In the genomic region with DNA sequence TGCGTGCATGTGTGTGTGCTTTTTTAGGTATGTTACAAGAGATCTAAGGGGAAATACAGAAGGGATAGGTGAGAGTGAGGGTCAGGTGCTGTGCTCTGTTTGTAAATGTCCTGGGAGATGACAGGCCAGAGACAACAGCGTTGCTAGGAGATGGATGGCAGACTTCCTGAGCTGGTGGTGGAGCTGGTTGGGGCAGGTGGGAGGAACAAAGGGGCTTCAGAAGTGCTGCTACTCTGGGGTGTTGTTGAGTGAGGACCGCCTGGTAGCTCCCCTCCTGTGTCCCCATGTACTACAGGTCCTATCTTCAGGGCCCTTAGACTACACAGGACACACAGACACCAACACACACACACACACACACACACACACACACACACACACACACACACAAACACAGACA, we compare ENCODE assay signal across 20 mouse cellular contexts. TPM values are rescaled to one million over a fixed set of nuclear protein-coding genes. Genes with fewer than 3 reads are reported as not detected.
DNase-seq lines count a peak whose midpoint lies in the region; ATAC-seq and TF ChIP-seq lines count a peak whose summit lies in the region.
"Had no signal": no experiment of that assay in that cellular context is flagged by ENCODE, and none has a peak within 500 bp of the region (broad histone marks: within the 10 kb centered on the region; RNA-seq: fewer than 3 reads in every experiment).

No protein-coding gene starts in this region.

- peaks cover 69% of the 10 kb centered on the region for H3K36me3 ChIP-seq in hindbrain, embryonic 13.5 days
- H3K36me3 ChIP-seq in hindbrain, embryonic 14.5 days (replicated peaks; ENCODE audit: control insufficient read depth, insufficient read depth), result peaks cover 66% of the 10 kb centered on the region
- H3K36me3 ChIP-seq in ES-Bruce4 (ENCODE audit: control insufficient read depth, insufficient read depth, low read length, poor library complexity, severe bottlenecking), result peaks cover 7% of the 10 kb centered on the region
- peaks cover 65% of the 10 kb centered on the region for H3K36me3 ChIP-seq in embryonic facial prominence, embryonic 14.5 days (ENCODE audit: control insufficient read depth, insufficient read depth, low read length)

- TF ChIP-seq EP300 in ES-Bruce4 (IDR thresholded peaks at IDR 0.05; ENCODE audit: insufficient read depth, low read depth, low read length), result peak; percentile 74; the same call in 1 of the 2 replicates

- no peak overlapping the region for H3K4me3 ChIP-seq in hindbrain, embryonic 13.5 days
- no peak overlapping the region for H3K4me3 ChIP-seq in hindbrain, embryonic 14.5 days (replicated peaks; ENCODE audit: low read length)
- no peak overlapping the region for H3K4me3 ChIP-seq in ES-Bruce4 (ENCODE audit: low read depth, low read length)
- H3K4me3 ChIP-seq in embryonic facial prominence, embryonic 14.5 days (ENCODE audit: low read depth, low read length), result no peak overlapping the region
- H3K4me3 ChIP-seq: forebrain, embryonic 15.5 days; heart, adult 2 months; layer of hippocampus, adult 2 months; left cerebral cortex, adult 2 months; limb, embryonic 12.5 days; myocyte had no signal

- no peak for DNase-seq in hindbrain, embryonic 14.5 days (ENCODE audit: low spot score)
- DNase-seq in embryonic facial prominence, embryonic 14.5 days (ENCODE audit: low spot score), result peak; percentile 30
- DNase-seq in thymus, postnatal 10 days (ENCODE audit: low spot score in 2 of 2), result peak; percentile 66 to 71
- DNase-seq in yolk sac, embryonic 10.5 days (ENCODE audit: low spot score), result no peak
- DNase-seq: adrenal gland, postnatal 25 days; cerebellum, adult 9-11 months; heart, adult 2 months; heart, postnatal 10 days; spleen, adult 18-20 months had no signal

- no peak for ATAC-seq in hindbrain, embryonic 13.5 days (ENCODE audit: low FRiP score)
- no peak for ATAC-seq in hindbrain, embryonic 14.5 days (ENCODE audit: low FRiP score)
- peak; percentile 16; the same call in 1 of the 2 replicates for ATAC-seq in embryonic facial prominence, embryonic 14.5 days (ENCODE audit: low read depth)
- no peak for ATAC-seq in megakaryocyte progenitor cell, adult 5-6 weeks (replicated peaks; ENCODE audit: poor library complexity)
- ATAC-seq: forebrain, embryonic 15.5 days; inflammation-experienced regulatory T-cells, adult 6 months had no signal

- H3K4me1 ChIP-seq in hindbrain, embryonic 13.5 days (replicated peaks), result peaks cover 6% of the 10 kb centered on the region; the same call in 1 of the 2 replicates
- H3K4me1 ChIP-seq in hindbrain, embryonic 14.5 days (replicated peaks; ENCODE audit: control insufficient read depth, insufficient read depth, low read length), result no peaks in the 10 kb centered on the region
- H3K4me1 ChIP-seq in ES-Bruce4 (ENCODE audit: control insufficient read depth, insufficient read depth, low read length), result no peaks in the 10 kb centered on the region
- H3K4me1 ChIP-seq in embryonic facial prominence, embryonic 14.5 days (ENCODE audit: control insufficient read depth, insufficient read depth, low read length), result no peaks in the 10 kb centered on the region
- H3K4me1 ChIP-seq: forebrain, embryonic 15.5 days; limb, embryonic 12.5 days had no signal

- WGBS in hindbrain, embryonic 13.5 days, result 55% methylated on average over 3 of the region's 3 CpGs
- WGBS in hindbrain, embryonic 14.5 days, result 54% methylated on average over 3 of the region's 3 CpGs
- 56% methylated on average over 2 of the region's 3 CpGs for WGBS in embryonic facial prominence, embryonic 14.5 days

- H3K9me3 ChIP-seq in hindbrain, embryonic 13.5 days, result no peaks in the 10 kb centered on the region
- H3K9me3 ChIP-seq in hindbrain, embryonic 14.5 days (ENCODE audit: control insufficient read depth, low read length), result no peaks in the 10 kb centered on the region
- no peaks in the 10 kb centered on the region for H3K9me3 ChIP-seq in ES-Bruce4 (replicated peaks; ENCODE audit: control insufficient read depth, insufficient read depth, low read length, poor library complexity, severe bottlenecking)
- H3K9me3 ChIP-seq in embryonic facial prominence, embryonic 14.5 days (ENCODE audit: control insufficient read depth, low read length), result no peaks in the 10 kb centered on the region
- H3K9me3 ChIP-seq: forebrain, embryonic 15.5 days; limb, embryonic 12.5 days had no signal

- no peak overlapping the region for H3K4me2 ChIP-seq in hindbrain, embryonic 13.5 days
- no peak overlapping the region for H3K4me2 ChIP-seq in hindbrain, embryonic 14.5 days (replicated peaks)
- H3K4me2 ChIP-seq in embryonic facial prominence, embryonic 14.5 days (ENCODE audit: low read depth, low read length), result no peak overlapping the region
- H3K4me2 ChIP-seq: forebrain, embryonic 15.5 days; limb, embryonic 12.5 days had no signal

- no peak for TF ChIP-seq POLR2A in ES-Bruce4 (IDR thresholded peaks at IDR 0.05; ENCODE audit: insufficient read depth, low read length)

- peak overlapping the region; percentile 41; the same call in 1 of the 2 replicates for H3K27ac ChIP-seq in hindbrain, embryonic 13.5 days
- no peak overlapping the region for H3K27ac ChIP-seq in hindbrain, embryonic 14.5 days
- H3K27ac ChIP-seq in ES-Bruce4 (ENCODE audit: insufficient read depth, low read length), result no peak overlapping the region
- H3K27ac ChIP-seq in embryonic facial prominence, embryonic 14.5 days (replicated peaks; ENCODE audit: low read depth, low read length), result no peak overlapping the region
- H3K27ac ChIP-seq: forebrain, embryonic 15.5 days; heart, adult 2 months; layer of hippocampus, adult 2 months; left cerebral cortex, adult 2 months; limb, embryonic 12.5 days; liver, embryonic 14.5 days; macrophage had no signal

- no peaks in the 10 kb centered on the region for H3K27me3 ChIP-seq in hindbrain, embryonic 13.5 days
- no peaks in the 10 kb centered on the region for H3K27me3 ChIP-seq in hindbrain, embryonic 14.5 days (ENCODE audit: control insufficient read depth, insufficient read depth, low read length)
- H3K27me3 ChIP-seq in ES-Bruce4 (ENCODE audit: control insufficient read depth, insufficient read depth, low read length, poor library complexity, severe bottlenecking), result no peaks in the 10 kb centered on the region
- no peaks in the 10 kb centered on the region for H3K27me3 ChIP-seq in embryonic facial prominence, embryonic 14.5 days (replicated peaks; ENCODE audit: control insufficient read depth, insufficient read depth, low read length)
- H3K27me3 ChIP-seq: forebrain, embryonic 15.5 days; limb, embryonic 12.5 days had no signal

- TF ChIP-seq CTCF in ES-Bruce4 (IDR thresholded peaks at IDR 0.05; ENCODE audit: low read depth, low read length), result no peak

- peak overlapping the region; percentile 26; the same call in 1 of the 2 replicates for H3K9ac ChIP-seq in hindbrain, embryonic 13.5 days
- H3K9ac ChIP-seq in hindbrain, embryonic 14.5 days, result no peak overlapping the region
- H3K9ac ChIP-seq in ES-Bruce4 (ENCODE audit: low read depth, poor library complexity, severe bottlenecking), result no peak overlapping the region
- no peak overlapping the region for H3K9ac ChIP-seq in embryonic facial prominence, embryonic 14.5 days (ENCODE audit: low read depth, low read length)
- H3K9ac ChIP-seq: forebrain, embryonic 15.5 days; limb, embryonic 12.5 days; liver, embryonic 14.5 days had no signal

RNA-seq across cellular contexts. Expression of a gene that starts 28.3 kb away (rescaled TPM):
- 0.83 and 0.84 TPM in 2 replicates for polyA plus RNA-seq in hindbrain, embryonic 13.5 days (2015; fragmentation: Nextera tagmentation; extraction: Ambion mirVana)
- polyA plus RNA-seq in hindbrain, embryonic 14.5 days (2014; fragmentation: Nextera tagmentation; extraction: Ambion mirVana), result 1.1 TPM in 2 replicates
- polyA plus RNA-seq in ES-Bruce4 (2011; ENCODE audit: insufficient read depth, insufficient read length, low read depth, missing spikeins), result 12.3 and 14.5 TPM in 2 replicates
- 2.6 and 2.8 TPM in 2 replicates for polyA plus RNA-seq in embryonic facial prominence, embryonic 14.5 days (2014; fragmentation: Nextera tagmentation; extraction: Ambion mirVana)
- total RNA-seq in megakaryocyte progenitor cell, adult 5-6 weeks (2015), result 3.2 and 3.9 TPM in 2 replicates
- 1.5 and 1.7 TPM in 2 replicates for total RNA-seq in megakaryocyte progenitor cell, adult 5-6 weeks (2017)

RNA-seq across cellular contexts. Expression of a gene that starts 28.6 kb away (rescaled TPM):
- 37.7 and 39.2 TPM in 2 replicates for polyA plus RNA-seq in hindbrain, embryonic 13.5 days (2015; fragmentation: Nextera tagmentation; extraction: Ambion mirVana)
- polyA plus RNA-seq in hindbrain, embryonic 14.5 days (2014; fragmentation: Nextera tagmentation; extraction: Ambion mirVana), result 39.9 and 40.0 TPM in 2 replicates
- polyA plus RNA-seq in ES-Bruce4 (2011; ENCODE audit: insufficient read depth, insufficient read length, low read depth, missing spikeins), result 50.7 and 59.6 TPM in 2 replicates
- polyA plus RNA-seq in embryonic facial prominence, embryonic 14.5 days (2014; fragmentation: Nextera tagmentation; extraction: Ambion mirVana), result 73.0 and 77.6 TPM in 2 replicates
- total RNA-seq in megakaryocyte progenitor cell, adult 5-6 weeks (2015), result 12.0 and 12.2 TPM in 2 replicates
- 4.0 and 4.3 TPM in 2 replicates for total RNA-seq in megakaryocyte progenitor cell, adult 5-6 weeks (2017)

RNA-seq across cellular contexts. Expression of a gene that starts 46.6 kb away (rescaled TPM):
- polyA plus RNA-seq in hindbrain, embryonic 13.5 days (2015; fragmentation: Nextera tagmentation; extraction: Ambion mirVana), result 34.5 and 35.5 TPM in 2 replicates
- polyA plus RNA-seq in hindbrain, embryonic 14.5 days (2014; fragmentation: Nextera tagmentation; extraction: Ambion mirVana), result 21.2 and 22.9 TPM in 2 replicates
- polyA plus RNA-seq in ES-Bruce4 (2011; ENCODE audit: insufficient read depth, insufficient read length, low read depth, missing spikeins), result 40.2 and 40.6 TPM in 2 replicates
- 13.3 and 14.6 TPM in 2 replicates for polyA plus RNA-seq in embryonic facial prominence, embryonic 14.5 days (2014; fragmentation: Nextera tagmentation; extraction: Ambion mirVana)
- total RNA-seq in megakaryocyte progenitor cell, adult 5-6 weeks (2015), result 6.9 and 8.4 TPM in 2 replicates
- 6.6 and 6.9 TPM in 2 replicates for total RNA-seq in megakaryocyte progenitor cell, adult 5-6 weeks (2017)

Comparison
In these comparisons a context has a peak if more than half of its experiments do, and no peak if none do; other contexts are left out.
1. DNase-seq: peak in embryonic facial prominence, embryonic 14.5 days (single experiment) and thymus, postnatal 10 days (2 of 2); none in hindbrain, embryonic 14.5 days (single experiment) and yolk sac, embryonic 10.5 days (single experiment).